Mouse (Mus musculus): ENCODE results near the gene Grwd1.

GRCm38 (mm10) chr7:45786661-45787413, 43.9 kb downstream of the Grwd1 start:
- TF ChIP-seq EP300 (IDR thresholded peaks at IDR 0.05) (no peak), CTCF (IDR thresholded peaks at IDR 0.05) (no peak)

Data from lung, postnatal 0 days (tissue).